Mouse (Mus musculus) liver, embryonic 16.5 days (tissue): ENCODE results near the gene Cxcl1. TPM values are rescaled to one million over a fixed set of nuclear protein-coding genes. Genes with fewer than 3 reads are reported as not detected.
A peak's percentile ranks its signal among the peaks of the same experiment; 100 is the strongest.

Experiments used
- ATAC-seq: fragments of 200-750 bp; cut with Nextera tagmentation; 2 replicates; pipeline ENCODE4 v1.8.0; 2017; ENCODE audit warnings: low read depth, mild to moderate bottlenecking, moderate number of reproducible peaks, moderate library complexity
- H3K27ac ChIP-seq: fragments of 300-500 bp; sonication (generic); 2 replicates; pipeline ENCODE4 v1.5.1; 2014; ENCODE audit warnings: mild to moderate bottlenecking, low read length
- H3K27me3 ChIP-seq: fragments of 300-500 bp; sonication (generic); 2 replicates; pipeline ENCODE4 v1.6.1; 2014; ENCODE audit warnings: low read depth, low read length, mixed read lengths; ENCODE audit not compliant: control insufficient read depth, insufficient read depth
- H3K36me3 ChIP-seq: fragments of 300-500 bp; sonication (generic); 2 replicates; pipeline ENCODE4 v1.6.1; 2014; ENCODE audit warnings: mild to moderate bottlenecking; ENCODE audit not compliant: control insufficient read depth, insufficient read depth
- H3K4me1 ChIP-seq: fragments of 300-500 bp; sonication (generic); 2 replicates; pipeline ENCODE4 v1.6.1; 2014; ENCODE audit warnings: low read depth, low read length, mixed read lengths; ENCODE audit not compliant: control insufficient read depth
- H3K4me2 ChIP-seq: fragments of 300-500 bp; sonication (generic); 2 replicates; pipeline ENCODE4 v1.6.1; 2014; ENCODE audit warnings: low read depth, low read length, mixed read lengths
- H3K4me3 ChIP-seq: fragments of 300-500 bp; sonication (generic); 2 replicates; pipeline ENCODE4 v1.5.1; 2014; ENCODE audit warnings: low read depth, mild to moderate bottlenecking, low read length
- H3K9ac ChIP-seq: fragments of 300-500 bp; sonication (generic); 2 replicates; pipeline ENCODE4 v1.6.1; 2014; ENCODE audit warnings: low read depth, low read length
- H3K9me3 ChIP-seq: fragments of 300-500 bp; sonication (generic); replicated peaks from 2 replicates; pipeline ENCODE4 v1.6.1; 2016; ENCODE audit warnings: low read length; ENCODE audit not compliant: control insufficient read depth
- WGBS: fragments of 180-500 bp; shearing (Covaris S2); extraction: QIAGEN DNeasy Blood & Tissue Kit; methylation state at CpG from one replicate; pipeline ENCODE4 v1.1.7; 2014; ENCODE audit not compliant: insufficient replicate concordance; 5-methylcytosine and 5-hydroxymethylcytosine counted together
- polyA plus RNA-seq: library from polyadenylated mRNA; unstranded; fragments of >200 nt; fragmentation: Nextera tagmentation; extraction: Ambion mirVana; gene quantifications from 2 replicates; pipeline ENCODE4 v1.2.1, GENCODE M21; 2015

The Cxcl1 gene
- polyA plus RNA-seq, 1 experiment from 2014 or later: 1.5 TPM

DNA sequence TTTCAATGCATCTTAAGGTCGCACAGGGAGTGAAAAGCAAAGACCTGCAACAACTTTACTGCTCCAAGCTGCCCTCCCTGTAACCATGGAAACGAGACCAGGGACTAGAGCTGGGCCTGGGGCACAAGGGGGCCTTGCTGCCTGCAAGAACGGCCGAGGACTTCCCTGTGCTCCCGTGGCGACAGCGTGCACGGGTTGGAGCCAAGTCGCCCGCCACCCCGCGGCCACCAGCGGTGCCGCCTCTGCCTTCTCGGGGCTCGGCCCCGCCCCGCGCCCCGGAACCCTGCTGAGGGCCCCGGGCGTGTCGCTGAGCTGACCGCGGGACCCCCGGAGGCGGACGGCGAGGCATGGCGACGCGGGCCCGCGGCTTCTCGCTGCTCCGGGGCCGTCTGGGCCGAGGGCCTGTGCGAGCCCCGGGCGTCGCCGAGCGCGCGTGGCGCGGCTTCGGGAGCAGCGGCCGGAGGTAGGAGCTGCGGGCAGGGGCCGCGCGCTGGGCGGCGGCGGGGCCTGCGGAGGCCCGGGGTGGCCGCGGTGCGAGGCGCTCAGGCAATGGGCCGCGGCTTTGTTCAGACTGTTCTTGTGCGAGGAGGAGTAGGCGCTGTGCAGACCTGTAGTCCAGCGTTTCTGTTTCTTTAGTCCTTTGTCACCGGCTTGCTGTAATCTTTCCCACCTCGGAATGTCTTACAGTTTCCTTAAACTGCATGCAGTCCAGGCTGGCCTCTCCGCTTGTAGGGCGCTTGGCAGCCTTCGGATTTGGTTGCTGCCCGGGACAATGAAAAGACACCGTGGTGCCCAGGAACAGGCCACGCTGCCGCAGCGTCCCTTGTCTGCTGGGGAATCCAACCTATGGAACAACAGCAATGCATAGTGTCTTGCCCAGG lies 40.2 kb downstream of the Cxcl1 start, which contains the start of gene Mthfd2l:
Gene Mthfd2l, plus strand, starts transcription at position 147 of the 881 bp plus-strand sequence.
- ATAC-seq: peak; percentile 97
- WGBS: under 1% methylated on average over 57 of the region's 79 CpGs
- no peaks in the 10 kb centered on the region for H3K36me3 ChIP-seq
- H3K4me3 ChIP-seq: peak within 1 kb of the TSS; percentile 75
- H3K27me3 ChIP-seq: no peaks in the 10 kb centered on the region
- H3K4me1 ChIP-seq: peaks cover 5% of the 10 kb centered on the region
- peak within 1 kb of the TSS; percentile 80 for H3K9ac ChIP-seq
- peak within 1 kb of the TSS; percentile 80 for H3K27ac ChIP-seq
- H3K4me2 ChIP-seq: peak within 1 kb of the TSS; percentile 84
- H3K9me3 ChIP-seq: no peaks in the 10 kb centered on the region

DNA sequence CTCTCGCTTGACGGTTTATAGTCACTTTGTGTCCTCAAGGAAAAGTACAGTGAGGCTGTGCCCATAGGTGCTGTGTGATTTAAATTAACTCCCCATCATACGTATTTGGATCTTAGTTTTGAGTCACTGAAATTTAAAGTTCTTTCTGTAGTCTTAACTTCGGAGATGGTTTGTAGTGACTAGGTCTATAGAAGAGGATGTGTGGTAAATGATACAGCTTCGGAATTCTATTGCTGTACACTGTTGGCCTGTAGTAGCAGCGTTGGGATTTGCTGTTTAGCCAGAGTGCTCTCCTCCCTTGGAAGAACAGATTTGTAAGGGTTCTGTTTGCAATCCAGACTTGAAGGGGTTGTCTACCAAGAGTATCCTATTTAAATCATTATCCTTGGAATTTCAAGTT lies 40.9 kb downstream of the Cxcl1 start:
- H3K4me3 ChIP-seq: peak overlapping the region; percentile 75
- H3K36me3 ChIP-seq: no peaks in the 10 kb centered on the region
- peaks cover 5% of the 10 kb centered on the region for H3K4me1 ChIP-seq
- no peaks in the 10 kb centered on the region for H3K27me3 ChIP-seq
- ATAC-seq: no peak
- H3K4me2 ChIP-seq: peak overlapping the region; percentile 84
- peak overlapping the region; percentile 80 for H3K9ac ChIP-seq
- H3K27ac ChIP-seq: no peak overlapping the region
- WGBS: 21% methylated on average over 6 of the region's 6 CpGs
- H3K9me3 ChIP-seq: no peaks in the 10 kb centered on the region

GRCm38 (mm10) chr5:90936706-90937105 lies 45.7 kb downstream of the Cxcl1 start:
- no peak overlapping the region for H3K27ac ChIP-seq
- no peak for ATAC-seq
- WGBS: 61% methylated on average over 2 of the region's 2 CpGs
- no peaks in the 10 kb centered on the region for H3K4me1 ChIP-seq
- H3K27me3 ChIP-seq: no peaks in the 10 kb centered on the region
- H3K36me3 ChIP-seq: no peaks in the 10 kb centered on the region
- H3K4me2 ChIP-seq: no peak overlapping the region
- no peak overlapping the region for H3K4me3 ChIP-seq
- H3K9me3 ChIP-seq: no peaks in the 10 kb centered on the region
- no peak overlapping the region for H3K9ac ChIP-seq

Other genes with a start within 250 kb of the Cxcl1 start
- 0.51 and 0.60 TPM in 2 replicates for gene Cxcl5, start 131.9 kb upstream of the Cxcl1 start, polyA plus RNA-seq
- 133 and 149 TPM in 2 replicates for gene Ppbp, start 122.7 kb upstream of the Cxcl1 start, polyA plus RNA-seq
- 272 and 275 TPM in 2 replicates for gene Pf4, start 118.8 kb upstream of the Cxcl1 start, polyA plus RNA-seq
- not detected in 2 replicates for gene Cxcl3, start 105.1 kb upstream of the Cxcl1 start, polyA plus RNA-seq
- not detected in 2 replicates for gene Cxcl15, start 96.7 kb upstream of the Cxcl1 start, polyA plus RNA-seq
- not detected in 2 replicates for gene Cxcl2, start 12.6 kb downstream of the Cxcl1 start, polyA plus RNA-seq
- gene Mthfd2l, start 39.9 kb downstream of the Cxcl1 start, polyA plus RNA-seq: 4.8 and 5.8 TPM in 2 replicates
- 0.05 TPM in 1 of 2 replicates, not detected in the other for gene Epgn, start 136.2 kb downstream of the Cxcl1 start, polyA plus RNA-seq
- gene Ereg, start 183.4 kb downstream of the Cxcl1 start, polyA plus RNA-seq: 0.11 and 0.14 TPM in 2 replicates
- gene Areg, start 248.4 kb downstream of the Cxcl1 start, polyA plus RNA-seq: not detected in 2 replicates